Mouse (Mus musculus) fibroblast of lung, adult 2 months (primary cell): ENCODE measurements around the gene Ggt1.

Experiments
- DNase-seq: peaks from one replicate; pipeline ENCODE4 v3.0.0-alpha.2; 2011; ENCODE audit warnings: low read depth

The Ggt1 gene

GRCm38 (mm10) chr10:75573181-75573580 lies 11.8 kb downstream of the Ggt1 start:
- no peak for DNase-seq

GRCm38 (mm10) chr10:75573965-75574364 lies 12.6 kb downstream of the Ggt1 start:
- DNase-seq, result no peak

- no peak for DNase-seq
These were observed 17.7 kb downstream of the Ggt1 start for GRCm38 (mm10) chr10:75579129-75579528.

GRCm38 (mm10) chr10:75585876-75586552 lies 24.6 kb downstream of the Ggt1 start:
- DNase-seq, result peak; percentile 54

- DNase-seq, result no peak
These were observed 25.1 kb downstream of the Ggt1 start for GRCm38 (mm10) chr10:75586553-75586879.

GRCm38 (mm10) chr10:75587781-75588180 lies 26.4 kb downstream of the Ggt1 start:
- DNase-seq, result no peak

GRCm38 (mm10) chr10:75588336-75588735 lies 26.9 kb downstream of the Ggt1 start:
- no peak for DNase-seq

GRCm38 (mm10) chr10:75589129-75589528 lies 27.7 kb downstream of the Ggt1 start, which contains the start of gene Ggt5:
Gene Ggt5 (plus strand): TSS chr10:75589340.
- DNase-seq, result peak; percentile 54

- DNase-seq, result no peak
These were observed 28.2 kb downstream of the Ggt1 start for GRCm38 (mm10) chr10:75589651-75590050.

GRCm38 (mm10) chr10:75591211-75591894 lies 29.9 kb downstream of the Ggt1 start:
- no peak for DNase-seq

- no peak for DNase-seq
These were observed 31.2 kb downstream of the Ggt1 start for GRCm38 (mm10) chr10:75592585-75592984.

GRCm38 (mm10) chr10:75595981-75596380 lies 34.6 kb downstream of the Ggt1 start:
- DNase-seq, result no peak

- no peak for DNase-seq
These were observed 38.9 kb downstream of the Ggt1 start for GRCm38 (mm10) chr10:75600189-75600730.

- DNase-seq, result no peak
These were observed 43.9 kb downstream of the Ggt1 start for GRCm38 (mm10) chr10:75605162-75605846.

GRCm38 (mm10) chr10:75607253-75607652 lies 45.8 kb downstream of the Ggt1 start:
- DNase-seq, result no peak

- DNase-seq, result no peak
These were observed 47.6 kb downstream of the Ggt1 start for GRCm38 (mm10) chr10:75608975-75609374.

- no peak for DNase-seq
These were observed 49.1 kb downstream of the Ggt1 start for GRCm38 (mm10) chr10:75610486-75610885.

GRCm38 (mm10) chr10:75616044-75616443 lies 54.6 kb downstream of the Ggt1 start:
- no peak for DNase-seq

GRCm38 (mm10) chr10:75620818-75621217 lies 59.4 kb downstream of the Ggt1 start:
- DNase-seq, result no peak

- no peak for DNase-seq
These were observed 64.5 kb downstream of the Ggt1 start for GRCm38 (mm10) chr10:75625920-75626319.

- no peak for DNase-seq
These were observed 65.6 kb downstream of the Ggt1 start for GRCm38 (mm10) chr10:75626991-75627390.

- DNase-seq, result no peak
These were observed 66.1 kb downstream of the Ggt1 start for GRCm38 (mm10) chr10:75627490-75627889.

- no peak for DNase-seq
These were observed 71.2 kb downstream of the Ggt1 start for GRCm38 (mm10) chr10:75632633-75633032.
